Mouse (Mus musculus) embryonic facial prominence, embryonic 11.5 days (tissue): ENCODE results near the gene Rps19bp1. TPM values are rescaled to one million over a fixed set of nuclear protein-coding genes. Genes with fewer than 3 reads are reported as not detected.

Experiments used
- ATAC-seq: fragments of 200-750 bp; cut with Nextera tagmentation; replicated peaks from 2 replicates; pipeline ENCODE4 v1.8.0; 2017; ENCODE audit warnings: low read depth; ENCODE audit not compliant: insufficient number of reproducible peaks, low FRiP score, low TSS enrichment
- DNase-seq: peaks from one replicate; pipeline ENCODE4 v3.0.0-alpha.2; 2015; ENCODE audit warnings: low spot score
- H3K27ac ChIP-seq: fragments of 300-500 bp; sonication (generic); replicated peaks from 2 replicates; pipeline ENCODE4 v1.5.1; 2014; ENCODE audit warnings: mild to moderate bottlenecking, low read depth, low read length, control low read depth
- H3K27me3 ChIP-seq: fragments of 300-500 bp; sonication (generic); 2 replicates; pipeline ENCODE4 v1.6.1; 2014; ENCODE audit warnings: mild to moderate bottlenecking, low read length, moderate library complexity, mixed read lengths; ENCODE audit not compliant: control insufficient read depth, insufficient read depth
- H3K36me3 ChIP-seq: fragments of 300-500 bp; sonication (generic); replicated peaks from 2 replicates; pipeline ENCODE4 v1.6.1; 2014; ENCODE audit warnings: low read depth, mild to moderate bottlenecking, low read length, moderate library complexity, mixed read lengths; ENCODE audit not compliant: control insufficient read depth, insufficient read depth
- H3K4me1 ChIP-seq: fragments of 300-500 bp; sonication (generic); 2 replicates; pipeline ENCODE4 v1.6.1; 2014; ENCODE audit warnings: low read length, mixed read lengths; ENCODE audit not compliant: control insufficient read depth, insufficient read depth
- H3K4me2 ChIP-seq: fragments of 300-500 bp; sonication (generic); 2 replicates; pipeline ENCODE4 v1.6.1; 2014; ENCODE audit warnings: low read depth, mild to moderate bottlenecking, control low read depth, low read length, moderate library complexity
- H3K4me3 ChIP-seq: fragments of 300-500 bp; sonication (generic); 2 replicates; pipeline ENCODE4 v1.5.1; 2014; ENCODE audit warnings: low read depth, low read length, control low read depth
- H3K9ac ChIP-seq: fragments of 300-500 bp; sonication (generic); replicated peaks from 2 replicates; pipeline ENCODE4 v1.6.1; 2014; ENCODE audit warnings: mild to moderate bottlenecking, control low read depth, low read length
- H3K9me3 ChIP-seq: fragments of 300-500 bp; sonication (generic); replicated peaks from 2 replicates; pipeline ENCODE4 v1.6.1; 2016; ENCODE audit warnings: mild to moderate bottlenecking, low read length, inconsistent platforms, mixed read lengths; ENCODE audit not compliant: control insufficient read depth
- WGBS: fragments of 180-500 bp; shearing (Covaris S2); extraction: QIAGEN DNeasy Blood & Tissue Kit; methylation state at CpG from one replicate; pipeline ENCODE4 v1.1.7; 2014; 5-methylcytosine and 5-hydroxymethylcytosine counted together
- polyA plus RNA-seq: library from polyadenylated mRNA; unstranded; fragments of >200 nt; fragmentation: Nextera tagmentation; extraction: Ambion mirVana; gene quantifications from 2 replicates; pipeline ENCODE4 v1.2.1, GENCODE M21; 2014

Gene Rps19bp1
- polyA plus RNA-seq, 1 experiment from 2014 or later = 83.1 TPM

GRCm38 (mm10) chr15:80260677-80261076, 3.4 kb downstream of the Rps19bp1 start:
- 16% methylated on average over 3 of the region's 3 CpGs for WGBS
- Histone ChIP-seq H3K9ac (no peak overlapping the region), H3K4me3 (no peak overlapping the region), H3K27me3 (no peaks in the 10 kb centered on the region), H3K36me3 (peaks cover 5% of the 10 kb centered on the region), H3K4me1 (no peaks in the 10 kb centered on the region; the same call in 1 of the 2 replicates), H3K27ac (no peak overlapping the region), H3K9me3 (no peaks in the 10 kb centered on the region), H3K4me2 (no peak overlapping the region)
- no peak for ATAC-seq
- peak; percentile 89 for DNase-seq

DNA sequence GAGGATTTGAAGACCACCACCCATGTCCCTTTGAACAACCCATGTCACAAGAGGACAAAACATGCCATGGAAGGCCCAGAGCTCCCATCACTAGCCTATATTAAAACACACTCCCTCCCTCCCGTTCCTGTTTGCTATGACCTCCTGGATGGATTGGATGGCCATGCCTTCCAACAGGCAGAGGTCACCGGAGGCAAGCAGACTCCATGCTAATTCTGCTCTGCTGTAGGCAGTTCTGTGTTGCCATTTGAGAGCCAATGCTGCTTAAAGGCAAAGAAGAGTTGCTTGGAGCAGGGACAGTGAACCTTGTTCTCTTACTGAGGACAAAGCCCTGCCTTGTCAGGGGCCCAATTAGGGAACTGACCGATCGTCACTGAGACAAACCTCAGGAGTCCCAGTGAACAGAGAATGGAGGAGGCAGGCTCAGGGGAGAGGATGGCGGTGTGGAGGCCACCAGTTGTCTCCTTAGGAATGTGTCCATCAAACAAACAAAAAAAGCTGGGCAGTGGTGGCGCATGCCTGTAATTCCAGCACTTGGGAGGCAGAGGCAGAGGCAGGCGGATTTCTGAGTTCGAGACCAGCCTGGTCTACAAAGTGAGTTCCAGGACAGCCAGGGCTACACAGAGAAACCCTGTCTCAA, 4.6 kb downstream of the Rps19bp1 start:
- WGBS = 64% methylated on average over 8 of the region's 8 CpGs
- H3K4me2 ChIP-seq = no peak overlapping the region
- DNase-seq (no peak), ATAC-seq (no peak)
- H3K4me1 ChIP-seq = no peaks in the 10 kb centered on the region; the same call in 1 of the 2 replicates
- H3K9me3 ChIP-seq = no peaks in the 10 kb centered on the region
- H3K27me3 ChIP-seq = no peaks in the 10 kb centered on the region
- no peak overlapping the region for H3K9ac ChIP-seq
- H3K4me3 ChIP-seq = no peak overlapping the region
- H3K27ac ChIP-seq = no peak overlapping the region
- H3K36me3 ChIP-seq = peaks cover 5% of the 10 kb centered on the region

GRCm38 (mm10) chr15:80258240-80259170, 5.6 kb downstream of the Rps19bp1 start:
- Histone ChIP-seq H3K27ac (0 out of 2 replicates have a peak overlapping the region, but pooled peaks have one; percentile 28), H3K4me1 (no peaks in the 10 kb centered on the region; the same call in 1 of the 2 replicates), H3K4me2 (peak overlapping the region; percentile 13; the same call in 1 of the 2 replicates), H3K27me3 (no peaks in the 10 kb centered on the region), H3K9ac (peak overlapping the region; percentile 13; the same call in 1 of the 2 replicates), H3K9me3 (no peaks in the 10 kb centered on the region), H3K4me3 (no peak overlapping the region), H3K36me3 (peaks cover 5% of the 10 kb centered on the region)
- WGBS = 62% methylated on average over 11 of the region's 11 CpGs
- DNase-seq (peak; percentile 40), ATAC-seq (no peak)

DNA sequence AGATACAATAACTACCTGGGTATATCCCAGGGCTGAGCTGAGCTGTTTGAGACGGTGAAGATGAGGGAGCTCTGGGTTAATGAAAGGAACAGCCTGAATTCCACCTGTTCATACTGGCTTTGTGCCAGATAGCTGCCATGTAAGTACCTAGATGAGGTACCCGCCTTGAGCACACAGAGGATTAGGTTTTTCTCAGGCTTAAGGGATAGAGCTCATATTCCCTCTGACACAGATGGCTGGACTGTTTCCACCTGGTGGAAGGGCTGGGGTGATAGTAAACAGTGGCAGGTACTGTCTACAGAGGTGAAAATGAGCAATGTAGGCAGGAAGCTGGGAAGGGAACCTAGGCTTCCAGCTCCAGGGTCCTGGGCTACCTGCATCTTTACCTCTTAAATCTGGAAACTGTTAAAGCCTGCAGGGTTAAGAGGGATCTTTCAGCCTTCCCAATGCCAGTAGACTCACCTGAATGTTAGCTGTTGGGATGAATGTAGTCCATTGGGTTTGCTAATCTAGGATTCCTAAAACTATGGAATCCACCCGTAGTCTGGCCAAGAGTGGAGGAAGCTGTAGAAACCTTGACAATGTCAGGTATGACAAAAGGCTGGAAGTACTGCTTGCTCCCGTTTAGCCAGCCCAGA, 6.4 kb downstream of the Rps19bp1 start:
- Histone ChIP-seq H3K4me2 (peak overlapping the region; percentile 13), H3K9ac (peak overlapping the region; percentile 13; the same call in 1 of the 2 replicates), H3K9me3 (no peaks in the 10 kb centered on the region), H3K27me3 (no peaks in the 10 kb centered on the region), H3K4me3 (peak overlapping the region; percentile 83; the same call in 1 of the 2 replicates), H3K4me1 (no peaks in the 10 kb centered on the region; the same call in 1 of the 2 replicates), H3K36me3 (peaks cover 5% of the 10 kb centered on the region), H3K27ac (0 out of 2 replicates have a peak overlapping the region, but pooled peaks have one; percentile 35)
- ATAC-seq = no peak
- no peak for DNase-seq
- WGBS = 43% methylated on average over 4 of the region's 4 CpGs

DNA sequence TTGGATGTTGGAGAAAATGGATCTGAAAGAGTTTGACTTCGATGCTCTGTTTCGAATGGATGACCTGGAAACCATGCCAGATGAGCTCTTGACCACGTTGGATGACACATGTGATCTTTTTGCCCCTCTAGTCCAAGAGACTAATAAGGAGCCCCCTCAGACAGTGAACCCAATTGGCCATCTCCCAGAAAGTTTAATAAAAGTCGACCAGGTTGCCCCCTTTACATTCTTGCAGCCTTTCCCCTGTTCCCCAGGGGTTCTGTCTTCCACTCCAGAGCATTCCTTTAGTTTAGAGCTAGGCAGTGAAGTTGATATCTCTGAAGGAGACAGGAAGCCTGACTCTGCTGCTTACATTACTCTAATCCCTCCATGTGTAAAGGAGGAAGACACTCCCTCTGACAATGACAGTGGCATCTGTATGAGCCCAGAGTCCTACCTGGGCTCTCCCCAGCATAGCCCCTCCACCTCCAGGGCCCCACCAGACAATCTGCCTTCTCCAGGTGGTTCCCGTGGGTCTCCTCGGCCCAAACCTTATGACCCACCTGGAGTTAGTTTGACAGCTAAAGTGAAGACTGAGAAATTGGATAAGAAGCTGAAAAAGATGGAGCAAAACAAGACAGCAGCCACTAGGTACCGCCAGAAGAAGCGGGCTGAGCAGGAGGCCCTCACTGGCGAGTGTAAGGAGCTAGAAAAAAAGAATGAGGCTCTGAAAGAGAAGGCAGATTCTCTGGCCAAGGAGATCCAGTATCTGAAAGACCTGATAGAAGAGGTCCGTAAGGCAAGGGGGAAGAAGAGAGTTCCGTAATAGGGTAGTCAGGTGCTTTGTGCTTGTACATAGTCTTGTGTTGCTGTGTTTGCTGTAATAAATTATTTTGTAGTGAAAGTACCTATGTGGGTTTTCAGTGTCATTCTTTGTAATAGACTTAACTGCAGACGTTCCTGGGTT, 7.2 kb downstream of the Rps19bp1 start:
- Histone ChIP-seq H3K4me3 (peak overlapping the region; percentile 83), H3K9ac (peak overlapping the region; percentile 99), H3K27ac (peak overlapping the region; percentile 92; the same call in 1 of the 2 replicates), H3K27me3 (no peaks in the 10 kb centered on the region), H3K4me2 (peak overlapping the region; percentile 86), H3K36me3 (peaks cover 5% of the 10 kb centered on the region), H3K9me3 (no peaks in the 10 kb centered on the region), H3K4me1 (no peaks in the 10 kb centered on the region; the same call in 1 of the 2 replicates)
- 66% methylated on average over 12 of the region's 12 CpGs for WGBS
- DNase-seq (no peak), ATAC-seq (no peak)

DNA sequence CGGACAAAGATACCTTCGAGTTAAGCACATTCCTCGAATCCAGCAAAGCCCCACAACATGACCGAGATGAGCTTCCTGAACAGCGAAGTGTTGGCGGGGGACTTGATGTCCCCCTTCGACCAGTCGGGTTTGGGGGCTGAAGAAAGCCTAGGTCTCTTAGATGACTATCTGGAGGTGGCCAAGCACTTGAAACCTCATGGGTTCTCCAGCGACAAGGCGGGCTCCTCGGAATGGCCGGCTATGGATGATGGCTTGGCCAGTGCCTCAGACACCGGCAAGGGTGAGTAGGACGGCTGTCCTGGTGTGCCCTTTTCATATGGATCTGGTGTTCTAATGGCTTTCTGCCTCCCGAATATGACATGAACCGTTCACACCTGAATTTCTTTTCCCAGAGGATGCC, 7.9 kb downstream of the Rps19bp1 start:
- peak overlapping the region; percentile 99 for H3K9ac ChIP-seq
- H3K27ac ChIP-seq = peak overlapping the region; percentile 92
- H3K36me3 ChIP-seq = peaks cover 5% of the 10 kb centered on the region
- DNase-seq (no peak), ATAC-seq (no peak)
- H3K4me1 ChIP-seq = no peaks in the 10 kb centered on the region; the same call in 1 of the 2 replicates
- H3K27me3 ChIP-seq = no peaks in the 10 kb centered on the region
- peak overlapping the region; percentile 86 for H3K4me2 ChIP-seq
- H3K9me3 ChIP-seq = no peaks in the 10 kb centered on the region
- WGBS = 11% methylated on average over 16 of the region's 16 CpGs
- peak overlapping the region; percentile 83 for H3K4me3 ChIP-seq

GRCm38 (mm10) chr15:80255646-80256121, 8.4 kb downstream of the Rps19bp1 start:
- peak overlapping the region; percentile 86 for H3K4me2 ChIP-seq
- WGBS = under 1% methylated on average over 50 of the region's 51 CpGs
- H3K9me3 ChIP-seq = no peaks in the 10 kb centered on the region
- DNase-seq (peak; percentile 83), ATAC-seq (peak; percentile 35)
- peak overlapping the region; percentile 99 for H3K9ac ChIP-seq
- no peaks in the 10 kb centered on the region for H3K27me3 ChIP-seq
- H3K27ac ChIP-seq = peak overlapping the region; percentile 92
- H3K4me3 ChIP-seq = peak overlapping the region; percentile 83
- H3K4me1 ChIP-seq = no peaks in the 10 kb centered on the region; the same call in 1 of the 2 replicates
- peaks cover 5% of the 10 kb centered on the region for H3K36me3 ChIP-seq
